Mouse (Mus musculus) A20 (cell line): ENCODE results near the gene Gm10295.

Experiments used
- DNase-seq: peaks from one replicate; pipeline ENCODE4 v3.0.0-alpha.2; 2011; ENCODE audit warnings: low read depth, low spot score

Gene Gm10295

GRCm38 (mm10) chr7:71355596-71355995 lies 4.3 kb upstream of the Gm10295 start:
- no peak for DNase-seq

GRCm38 (mm10) chr7:71348922-71349321 lies 2.4 kb downstream of the Gm10295 start:
- DNase-seq: no peak

GRCm38 (mm10) chr7:71324919-71325583 lies 26.2 kb downstream of the Gm10295 start:
- no peak for DNase-seq

GRCm38 (mm10) chr7:71313148-71313765 lies 38.0 kb downstream of the Gm10295 start:
- DNase-seq: no peak

- no peak for DNase-seq
Measured at GRCm38 (mm10) chr7:71312375-71312774, 38.9 kb downstream of the Gm10295 start.

GRCm38 (mm10) chr7:71311411-71311810 lies 39.9 kb downstream of the Gm10295 start:
- DNase-seq: no peak

GRCm38 (mm10) chr7:71308051-71308450 lies 43.2 kb downstream of the Gm10295 start:
- DNase-seq: no peak

- DNase-seq: no peak
Measured at GRCm38 (mm10) chr7:71302714-71303113, 48.6 kb downstream of the Gm10295 start.
